Mouse (Mus musculus): Measurements from ENCODE around the gene Tle6. TPM values are rescaled to one million over a fixed set of nuclear protein-coding genes. Genes with fewer than 3 reads are reported as not detected.
A peak's percentile ranks its signal among the peaks of the same experiment; 100 is the strongest.

Gene Tle6
- polyA plus RNA-seq, 1 experiment from 2014 or later: 3.7 TPM

- no peak for DNase-seq (ENCODE audit: low spot score)
Measured at GRCm38 (mm10) chr10:81593935-81594334, 6.9 kb downstream of the Tle6 start.

- DNase-seq (ENCODE audit: low spot score): no peak
Measured at GRCm38 (mm10) chr10:81593223-81593622, 7.7 kb downstream of the Tle6 start.

DNA sequence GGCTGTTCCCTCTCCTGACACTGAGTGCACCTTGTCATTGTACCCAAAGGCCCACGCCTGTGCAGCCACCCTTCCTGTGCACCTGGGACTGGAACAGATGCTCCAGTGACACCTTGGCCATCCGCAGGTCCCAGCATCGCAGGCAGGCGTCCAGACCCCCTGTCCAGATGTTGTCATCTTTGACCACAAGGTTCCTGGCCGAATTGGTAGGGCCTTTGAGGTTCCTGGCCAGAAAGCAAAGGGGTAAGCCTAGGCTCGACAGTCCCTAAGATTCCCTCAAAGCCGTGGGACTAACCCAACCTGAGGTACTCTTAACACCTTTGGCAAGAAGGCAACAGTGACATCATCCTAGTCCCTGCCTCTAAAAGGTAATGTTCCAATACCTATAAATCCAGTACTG is 8.2 kb downstream of the Tle6 start:
- DNase-seq (ENCODE audit: low spot score): no peak

DNA sequence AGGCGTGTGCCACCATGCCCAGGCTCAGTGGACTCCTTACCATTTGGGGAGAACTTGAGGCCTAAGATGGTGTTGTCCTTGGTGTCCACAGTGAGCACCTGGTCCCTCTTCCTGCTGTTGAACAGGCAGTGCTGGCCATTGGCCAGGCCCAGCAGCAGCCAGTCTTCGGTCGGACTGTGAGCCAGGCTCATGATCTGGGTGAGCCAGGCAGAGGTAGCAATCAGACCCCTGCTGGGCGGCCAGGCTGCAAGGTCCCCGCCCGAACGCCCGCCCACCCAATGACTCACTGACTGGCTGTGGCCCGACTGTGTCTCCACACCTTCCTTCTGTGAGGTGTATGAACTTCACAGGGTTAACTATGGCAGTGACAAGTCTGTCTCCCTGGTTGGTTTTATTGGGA is 9.0 kb downstream of the Tle6 start:
- DNase-seq (ENCODE audit: low spot score): no peak

DNA sequence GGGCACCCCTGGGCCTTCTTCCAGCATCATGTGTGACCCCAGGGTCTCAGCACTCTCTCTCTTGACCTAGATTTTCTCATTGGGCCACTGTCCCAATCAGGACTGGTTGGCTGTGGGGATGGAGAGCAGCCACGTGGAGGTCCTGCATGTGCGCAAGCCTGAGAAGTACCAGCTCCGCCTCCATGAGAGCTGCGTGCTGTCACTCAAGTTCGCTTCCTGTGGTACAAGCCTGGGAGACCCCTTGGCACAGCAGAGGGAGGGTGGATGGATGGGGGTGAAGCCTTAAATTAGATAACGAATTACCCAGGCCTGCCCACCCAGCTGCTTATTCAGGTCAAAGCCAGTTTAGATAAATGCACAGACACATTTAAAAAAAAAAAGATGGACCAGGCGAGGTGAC is 12.1 kb downstream of the Tle6 start:
- no peak for DNase-seq (ENCODE audit: low spot score)

DNA sequence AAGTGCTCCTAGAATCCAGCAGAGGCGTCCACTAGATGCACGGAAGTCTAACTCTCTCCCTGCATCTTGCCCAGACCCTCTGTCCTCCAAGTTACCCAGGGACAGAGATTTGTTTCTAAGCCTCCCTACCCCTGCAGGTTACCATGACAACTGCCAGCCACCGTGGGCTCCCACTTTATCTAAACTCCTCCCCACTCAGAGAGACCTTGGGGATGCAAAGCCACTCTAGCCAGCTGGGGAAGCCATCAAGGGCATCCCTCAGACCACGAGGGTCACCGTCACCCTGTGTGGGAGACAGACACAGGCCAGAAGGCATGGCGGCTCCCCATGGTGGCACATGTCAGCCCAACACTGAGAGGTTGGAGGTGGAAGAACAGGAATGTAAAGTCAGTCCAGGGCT is 17.5 kb downstream of the Tle6 start:
- DNase-seq (ENCODE audit: low spot score): no peak

GRCm38 (mm10) chr10:81580441-81581070 is 20.3 kb downstream of the Tle6 start:
- no peak for DNase-seq (ENCODE audit: low spot score)

DNA sequence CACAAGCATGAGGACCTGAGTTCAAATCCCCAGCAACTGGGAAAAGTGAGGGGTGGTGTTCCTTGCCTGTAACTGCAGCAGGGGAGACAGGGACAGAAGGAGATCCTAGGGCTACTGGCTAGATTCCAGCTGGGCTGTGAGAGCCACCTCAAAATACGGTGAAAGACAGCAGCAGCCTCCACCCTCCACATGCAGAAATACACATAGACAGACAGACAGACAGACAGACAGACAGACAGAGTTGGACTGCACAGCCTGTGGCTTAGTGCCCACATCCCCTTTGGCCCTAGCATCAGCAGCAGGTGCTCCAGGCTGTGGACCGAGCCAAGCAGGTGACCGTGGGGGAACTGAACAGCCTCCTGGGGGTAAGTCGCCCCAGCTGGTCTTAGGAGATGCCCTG is 20.9 kb downstream of the Tle6 start:
- DNase-seq (ENCODE audit: low spot score): no peak

DNA sequence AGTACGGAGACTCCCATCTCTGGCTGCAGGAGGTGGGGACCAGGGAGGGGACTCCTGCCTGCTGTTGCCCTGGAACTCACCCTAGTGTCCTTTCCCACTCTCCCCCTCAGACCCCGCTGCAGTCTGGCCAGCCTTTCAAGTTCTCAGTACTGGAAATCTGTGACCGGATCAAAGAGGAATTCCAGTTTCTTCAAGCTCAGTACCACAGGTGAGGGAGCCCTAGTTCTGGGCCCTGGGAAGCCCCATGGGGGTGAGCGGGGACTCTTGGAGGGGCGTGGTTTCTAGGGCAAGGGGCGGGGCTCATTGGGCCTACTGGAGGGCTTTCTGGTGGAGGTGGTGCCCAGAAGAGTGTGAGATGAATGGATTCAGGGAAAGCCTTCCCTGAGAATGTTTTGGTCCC is 25.2 kb downstream of the Tle6 start:
- no peak for DNase-seq (ENCODE audit: low spot score)

DNA sequence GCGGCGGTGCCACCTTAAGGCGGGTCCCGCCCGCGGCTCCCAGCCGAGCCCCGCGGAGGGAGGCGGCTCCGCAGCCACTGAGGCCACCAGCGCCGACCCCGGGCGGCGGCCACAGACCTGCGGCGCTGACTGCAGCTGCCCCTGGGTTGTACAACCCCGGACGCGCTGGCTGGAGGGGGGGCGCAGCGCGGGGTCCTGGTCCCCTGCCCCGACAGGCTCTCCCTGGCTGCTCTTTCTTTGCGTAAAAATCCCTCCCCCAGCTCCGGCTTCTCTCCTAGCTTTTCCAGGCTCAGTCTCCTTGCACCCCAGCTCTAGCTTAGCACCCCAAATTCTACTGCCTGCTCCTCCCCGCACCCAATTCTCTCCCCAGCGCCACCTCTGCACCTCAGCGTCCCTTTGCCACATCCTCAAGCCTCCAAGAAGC is 25.7 kb downstream of the Tle6 start:
- DNase-seq (ENCODE audit: low spot score): no peak

DNA sequence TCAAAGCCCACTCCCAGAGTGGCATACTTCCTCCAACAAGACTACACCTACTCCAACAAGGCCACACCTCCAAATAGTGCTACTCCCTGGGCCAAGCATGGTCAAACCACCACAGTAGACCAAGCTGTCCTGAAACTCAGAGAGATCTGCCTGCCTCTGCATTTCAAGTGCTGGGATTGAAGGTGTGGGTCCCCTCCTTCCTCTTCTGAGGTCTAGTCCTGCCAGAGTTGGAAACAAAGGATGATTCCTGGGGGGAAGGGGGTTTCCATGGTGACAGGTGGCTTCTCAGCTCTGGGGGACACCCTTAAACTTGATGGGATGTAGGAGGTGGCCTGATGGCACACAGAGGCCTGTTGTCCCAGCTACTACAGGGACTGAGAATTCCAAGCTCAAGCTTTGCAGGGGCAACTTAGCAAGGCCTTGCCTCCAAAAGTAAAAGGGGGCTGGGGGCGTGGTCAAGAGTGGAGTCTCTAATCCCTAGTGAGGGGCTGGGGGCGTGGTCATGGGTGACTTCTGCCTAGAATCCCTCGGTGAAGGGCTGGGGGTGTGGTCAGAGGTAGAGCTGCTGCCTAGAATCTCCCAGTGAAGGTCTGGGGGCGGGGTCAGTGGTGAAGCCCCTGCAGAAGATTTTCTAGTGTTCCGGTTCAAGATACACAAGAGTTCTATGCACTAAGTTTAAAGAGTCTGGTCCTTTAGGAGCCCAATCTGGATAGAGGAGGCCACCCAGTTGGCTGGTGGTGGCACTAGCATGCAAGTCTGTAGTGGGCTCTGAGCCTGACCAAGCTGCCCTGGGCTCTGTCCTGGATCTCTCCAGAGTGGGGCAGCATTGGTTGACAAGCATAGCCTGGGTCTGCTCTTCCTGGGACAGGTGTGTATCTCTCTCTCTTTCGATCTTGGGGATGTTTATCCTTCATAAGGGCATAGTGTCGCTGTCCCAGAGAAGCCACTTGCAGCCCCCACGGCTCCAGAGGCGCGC is 26.5 kb downstream of the Tle6 start, which contains the start of gene Tle2:
Tle2 (plus strand) TSS at position 481 of the 976 bp plus-strand sequence.
- DNase-seq (ENCODE audit: low spot score): peak; percentile 14

DNA sequence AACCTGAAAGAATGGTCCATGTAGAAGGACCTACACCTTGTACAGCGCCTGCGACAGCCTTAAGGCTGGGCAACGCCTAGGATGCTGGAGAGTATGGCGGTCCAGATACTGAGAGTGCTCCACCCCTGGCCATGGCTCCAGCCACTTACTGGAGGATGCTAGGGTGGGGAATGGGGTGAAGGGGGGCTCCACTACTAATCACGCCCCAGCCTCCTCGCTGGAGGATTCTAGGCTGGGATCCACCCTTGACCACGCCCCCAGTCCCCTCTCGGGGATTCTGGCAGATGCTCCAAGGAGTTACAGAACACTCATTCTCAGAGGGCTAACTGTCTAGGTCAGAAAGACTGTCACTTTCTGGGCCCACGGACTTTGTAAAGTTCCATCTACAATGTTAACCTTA is 27.9 kb downstream of the Tle6 start:
- peak; percentile 1 for DNase-seq (ENCODE audit: low spot score)

DNA sequence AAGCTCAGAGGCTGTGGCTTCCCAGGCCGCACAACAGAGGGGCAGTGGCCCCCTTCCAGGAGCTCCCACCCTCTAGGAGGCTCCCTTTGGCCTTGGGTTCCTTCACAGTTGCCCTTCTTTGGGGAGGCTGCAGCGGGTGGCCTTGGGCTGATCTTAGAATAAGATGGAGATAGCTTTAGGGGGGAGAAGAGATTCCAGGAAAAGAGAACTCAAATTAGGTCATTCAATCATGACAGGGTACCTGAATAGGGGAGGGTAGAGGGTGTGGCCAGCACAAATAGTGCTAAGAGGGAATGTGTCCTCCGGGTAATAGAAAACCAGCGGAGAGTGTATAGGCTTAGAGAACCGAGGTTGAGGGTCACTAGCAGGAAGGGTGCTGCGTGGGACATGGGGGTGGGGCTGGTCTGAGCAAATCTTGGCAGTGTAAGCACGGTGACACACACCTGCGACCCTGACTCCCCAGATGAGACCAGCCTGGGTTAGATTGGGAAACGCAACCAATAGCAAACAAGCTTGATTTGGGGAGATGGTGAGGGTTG is 28.7 kb downstream of the Tle6 start:
- peak; percentile 6 for DNase-seq (ENCODE audit: low spot score)

GRCm38 (mm10) chr10:81571501-81571876 is 29.4 kb downstream of the Tle6 start:
- peak; percentile 97 for DNase-seq (ENCODE audit: low spot score)

GRCm38 (mm10) chr10:81570831-81571500 is 29.9 kb downstream of the Tle6 start:
- DNase-seq (ENCODE audit: low spot score): peak; percentile 87

- peak; percentile 13 for DNase-seq (ENCODE audit: low spot score)
Measured at GRCm38 (mm10) chr10:81570238-81570800, 30.6 kb downstream of the Tle6 start.

- peak; percentile 4 for DNase-seq (ENCODE audit: low spot score)
Measured at GRCm38 (mm10) chr10:81569507-81570237, 31.2 kb downstream of the Tle6 start.

DNA sequence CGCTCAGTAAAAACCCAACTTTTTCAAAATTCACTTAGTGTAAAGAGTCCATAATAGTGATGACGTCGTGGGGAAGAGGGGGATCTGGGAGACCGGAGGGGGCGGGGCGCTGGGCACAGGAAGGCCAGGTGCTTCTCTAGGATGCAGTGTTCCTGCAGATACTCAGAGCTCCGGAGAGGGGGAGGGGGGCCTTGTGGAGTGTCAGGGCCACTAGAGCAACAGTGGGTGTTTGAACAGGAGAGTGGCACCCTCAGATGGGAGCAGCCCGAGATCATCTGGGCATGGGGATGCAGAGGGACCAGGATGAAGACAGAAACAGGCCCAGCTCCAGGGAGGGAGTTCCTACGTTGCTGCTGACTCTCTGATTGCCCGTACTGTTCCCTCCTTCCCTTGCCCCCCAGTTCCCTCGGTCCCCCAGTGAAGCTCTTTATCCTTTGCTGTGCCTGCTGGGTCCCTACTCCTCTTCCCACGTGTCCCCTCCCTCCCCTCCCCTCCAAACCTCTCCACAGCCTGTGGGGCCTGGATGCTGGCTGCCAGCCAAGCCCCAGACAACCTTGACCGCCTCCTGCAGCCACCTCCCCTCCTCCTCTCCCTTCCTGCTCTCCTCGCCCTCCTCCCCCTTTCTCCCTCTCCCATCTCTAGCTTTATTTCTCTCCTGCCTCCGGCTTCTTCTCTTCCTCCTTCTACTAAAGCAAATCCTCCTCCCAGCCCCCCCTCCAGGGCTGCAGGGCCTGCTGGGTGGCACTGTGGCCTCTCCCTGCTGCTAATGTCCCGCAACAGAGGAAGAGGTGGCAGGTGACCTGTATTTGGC is 32.3 kb downstream of the Tle6 start:
- DNase-seq (ENCODE audit: low spot score): peak; percentile 4

All from thymus, postnatal 0 days (tissue).